Mouse (Mus musculus) intestine, embryonic 14.5 days (tissue): Measurements from ENCODE around the gene Ffar2. TPM values are rescaled to one million over a fixed set of nuclear protein-coding genes. Genes with fewer than 3 reads are reported as not detected.

ENCODE experiments used
- ATAC-seq: fragments of 200-750 bp; cut with Nextera tagmentation; replicated peaks from 2 replicates; pipeline ENCODE4 v1.8.0; 2017; ENCODE audit warnings: low read depth, moderate number of reproducible peaks, moderate TSS enrichment, moderate library complexity; ENCODE audit not compliant: low FRiP score, low TSS enrichment
- DNase-seq: peaks from one replicate; pipeline ENCODE4 v3.0.0-alpha.2; 2018; ENCODE audit warnings: low spot score
- H3K27ac ChIP-seq: fragments of 300-500 bp; sonication (generic); 2 replicates; pipeline ENCODE4 v1.5.1; 2014; ENCODE audit warnings: low read depth, mild to moderate bottlenecking, control low read depth
- H3K27me3 ChIP-seq: fragments of 300-500 bp; sonication (generic); replicated peaks from 2 replicates; pipeline ENCODE4 v1.6.1; 2014; ENCODE audit warnings: low read length, control low read depth; ENCODE audit not compliant: control insufficient read depth, insufficient read depth
- H3K36me3 ChIP-seq: fragments of 300-500 bp; sonication (generic); 2 replicates; pipeline ENCODE4 v1.6.1; 2014; ENCODE audit warnings: low read length, control low read depth; ENCODE audit not compliant: control insufficient read depth, insufficient read depth
- H3K4me1 ChIP-seq: fragments of 300-500 bp; sonication (generic); replicated peaks from 2 replicates; pipeline ENCODE4 v1.6.1; 2014; ENCODE audit warnings: low read length, control low read depth, mixed read lengths; ENCODE audit not compliant: control insufficient read depth, insufficient read depth
- H3K4me2 ChIP-seq: fragments of 300-500 bp; sonication (generic); 2 replicates; pipeline ENCODE4 v1.6.1; 2014; ENCODE audit warnings: low read length
- H3K4me3 ChIP-seq: fragments of 300-500 bp; sonication (generic); 2 replicates; pipeline ENCODE4 v1.5.1; 2014; ENCODE audit warnings: low read depth, low read length, control low read depth, mixed read lengths
- H3K9ac ChIP-seq: fragments of 300-500 bp; sonication (generic); 2 replicates; pipeline ENCODE4 v1.6.1; 2014; ENCODE audit warnings: mild to moderate bottlenecking, low read length
- H3K9me3 ChIP-seq: fragments of 300-500 bp; sonication (generic); 2 replicates; pipeline ENCODE4 v1.6.1; 2016; ENCODE audit warnings: low read length, control low read depth; ENCODE audit not compliant: control insufficient read depth
- WGBS: fragments of 180-500 bp; shearing (Covaris S2); extraction: QIAGEN DNeasy Blood & Tissue Kit; methylation state at CpG from one replicate; pipeline ENCODE4 v1.1.7; 2014; 5-methylcytosine and 5-hydroxymethylcytosine counted together
- polyA plus RNA-seq: library from polyadenylated mRNA; unstranded; fragments of >200 nt; fragmentation: Nextera tagmentation; extraction: Ambion mirVana; gene quantifications from 2 replicates; pipeline ENCODE4 v1.2.1, GENCODE M21; 2014

Ffar2 gene
- polyA plus RNA-seq, 1 experiment from 2014 or later, result 5.9 TPM

GRCm38 (mm10) chr7:30776104-30776503 is 47.5 kb downstream of the Ffar2 start:
- Histone ChIP-seq H3K27me3 (no peaks in the 10 kb centered on the region), H3K4me2 (no peak overlapping the region), H3K4me3 (no peak overlapping the region), H3K36me3 (no peaks in the 10 kb centered on the region), H3K4me1 (no peaks in the 10 kb centered on the region), H3K9ac (no peak overlapping the region), H3K27ac (no peak overlapping the region), H3K9me3 (peaks cover 3% of the 10 kb centered on the region; the same call in 1 of the 2 replicates)
- 82% methylated on average over 9 of the region's 9 CpGs for WGBS
- DNase-seq, result no peak
- no peak for ATAC-seq

GRCm38 (mm10) chr7:30769236-30769635 is 54.3 kb downstream of the Ffar2 start:
- H3K27ac ChIP-seq, result no peak overlapping the region
- no peaks in the 10 kb centered on the region for H3K36me3 ChIP-seq
- no peak overlapping the region for H3K4me2 ChIP-seq
- no peaks in the 10 kb centered on the region for H3K4me1 ChIP-seq
- peak; percentile 61; the same call in 1 of the 2 replicates for ATAC-seq
- 30% methylated on average over 9 of the region's 9 CpGs for WGBS
- H3K9me3 ChIP-seq, result peaks cover 3% of the 10 kb centered on the region; the same call in 1 of the 2 replicates
- H3K4me3 ChIP-seq, result no peak overlapping the region
- DNase-seq, result no peak
- H3K9ac ChIP-seq, result no peak overlapping the region
- H3K27me3 ChIP-seq, result no peaks in the 10 kb centered on the region

Other genes with a start within 250 kb of the Ffar2 start
- gene Kmt2b, start 235.0 kb downstream of the Ffar2 start, polyA plus RNA-seq, result 12.8 and 13.0 TPM in 2 replicates
- gene Zbtb32, start 224.9 kb downstream of the Ffar2 start, polyA plus RNA-seq, result 0.81 and 0.83 TPM in 2 replicates
- 12.1 and 15.3 TPM in 2 replicates for gene Upk1a, start 210.9 kb downstream of the Ffar2 start, polyA plus RNA-seq
- 1,084 and 1,229 TPM in 2 replicates for gene Cox6b1, start 197.6 kb downstream of the Ffar2 start, polyA plus RNA-seq
- gene Etv2, start 187.9 kb downstream of the Ffar2 start, polyA plus RNA-seq, result not detected in 2 replicates
- gene Rbm42, start 173.5 kb downstream of the Ffar2 start, polyA plus RNA-seq, result 96.4 and 101 TPM in 2 replicates
- gene Haus5, start 158.8 kb downstream of the Ffar2 start, polyA plus RNA-seq, result 48.7 and 49.5 TPM in 2 replicates
- gene Pmis2, start 152.2 kb downstream of the Ffar2 start, polyA plus RNA-seq, result not detected in 2 replicates
- gene 2200002J24Rik, start 124.8 kb downstream of the Ffar2 start, polyA plus RNA-seq, result 1.4 TPM in 2 replicates
- 1.0 and 2.2 TPM in 2 replicates for gene Atp4a, start 111.6 kb downstream of the Ffar2 start, polyA plus RNA-seq
- gene Tmem147, start 94.2 kb downstream of the Ffar2 start, polyA plus RNA-seq, result 213 and 238 TPM in 2 replicates
- 0.51 TPM in 1 of 2 replicates, not detected in the other for gene Gapdhs, start 80.1 kb downstream of the Ffar2 start, polyA plus RNA-seq
- gene Sbsn, start 72.3 kb downstream of the Ffar2 start, polyA plus RNA-seq, result 1.5 and 2.7 TPM in 2 replicates
- gene Dmkn, start 60.0 kb downstream of the Ffar2 start, polyA plus RNA-seq, result 0.61 and 1.3 TPM in 2 replicates
- 0.80 and 0.86 TPM in 2 replicates for gene Krtdap, start 35.9 kb downstream of the Ffar2 start, polyA plus RNA-seq
- 0.32 and 0.39 TPM in 2 replicates for gene Ffar3, start 32.4 kb upstream of the Ffar2 start, polyA plus RNA-seq
- 0.14 TPM in 1 of 2 replicates, not detected in the other for gene Ffar1, start 37.8 kb upstream of the Ffar2 start, polyA plus RNA-seq
- 0.12 TPM in 1 of 2 replicates, not detected in the other for gene Cd22, start 56.6 kb upstream of the Ffar2 start, polyA plus RNA-seq
- 0.22 and 0.35 TPM in 2 replicates for gene Mag, start 91.1 kb upstream of the Ffar2 start, polyA plus RNA-seq
- not detected in 2 replicates for gene Hamp2, start 100.9 kb upstream of the Ffar2 start, polyA plus RNA-seq
- gene Hamp, start 120.3 kb upstream of the Ffar2 start, polyA plus RNA-seq, result not detected in 2 replicates
- 22.3 and 22.7 TPM in 2 replicates for gene Usf2, start 133.0 kb upstream of the Ffar2 start, polyA plus RNA-seq
- gene Lsr, start 149.7 kb upstream of the Ffar2 start, polyA plus RNA-seq, result 123 and 135 TPM in 2 replicates
- gene Fam187b, start 150.0 kb upstream of the Ffar2 start, polyA plus RNA-seq, result 7.1 and 9.4 TPM in 2 replicates
- 18.1 and 22.8 TPM in 2 replicates for gene Fxyd5, start 218.7 kb upstream of the Ffar2 start, polyA plus RNA-seq
- gene Fxyd7, start 227.7 kb upstream of the Ffar2 start, polyA plus RNA-seq, result 21.1 and 23.0 TPM in 2 replicates
- gene Fxyd1, start 233.4 kb upstream of the Ffar2 start, polyA plus RNA-seq, result 71.8 and 74.1 TPM in 2 replicates
- 1.2 and 2.4 TPM in 2 replicates for gene Lgi4, start 235.6 kb upstream of the Ffar2 start, polyA plus RNA-seq